Mouse (Mus musculus): ENCODE results near the gene Card14. TPM values are rescaled to one million over a fixed set of nuclear protein-coding genes. Genes with fewer than 3 reads are reported as not detected.

The Card14 gene
- polyA plus RNA-seq, 1 experiment from 2014 or later = 0.33 TPM

GRCm38 (mm10) chr11:119306762-119307657 lies 558 bp upstream of the Card14 start:
- no peaks in the 10 kb centered on the region for H3K36me3 ChIP-seq
- H3K4me1 ChIP-seq = peaks cover 14% of the 10 kb centered on the region
- H3K4me2 ChIP-seq = no peak overlapping the region
- no peak for ATAC-seq (ENCODE audit: low FRiP score)
- no peaks in the 10 kb centered on the region; the same call in 1 of the 2 replicates for H3K27me3 ChIP-seq (replicated peaks)
- 58% methylated on average over 13 of the region's 13 CpGs for WGBS
- H3K9me3 ChIP-seq (replicated peaks) = no peaks in the 10 kb centered on the region
- H3K9ac ChIP-seq (replicated peaks) = no peak overlapping the region
- H3K4me3 ChIP-seq (replicated peaks) = no peak overlapping the region
- no peak overlapping the region for H3K27ac ChIP-seq (replicated peaks)

- Histone ChIP-seq H3K36me3 (no peaks in the 10 kb centered on the region), H3K9me3 (replicated peaks) (no peaks in the 10 kb centered on the region), H3K4me2 (no peak overlapping the region), H3K4me3 (replicated peaks) (no peak overlapping the region), H3K27ac (replicated peaks) (no peak overlapping the region), H3K9ac (replicated peaks) (no peak overlapping the region), H3K27me3 (replicated peaks) (no peaks in the 10 kb centered on the region; the same call in 1 of the 2 replicates), H3K4me1 (peaks cover 14% of the 10 kb centered on the region)
- no peak for ATAC-seq (ENCODE audit: low FRiP score)
- 23% methylated on average over 11 of the region's 11 CpGs for WGBS
These were observed 348 bp downstream of the Card14 start for GRCm38 (mm10) chr11:119307916-119308315.

- H3K4me2 ChIP-seq = no peak overlapping the region
- H3K27ac ChIP-seq (replicated peaks) = no peak overlapping the region
- ATAC-seq (ENCODE audit: low FRiP score) = no peak
- no peak overlapping the region for H3K9ac ChIP-seq (replicated peaks)
- H3K4me3 ChIP-seq (replicated peaks) = no peak overlapping the region
- H3K9me3 ChIP-seq (replicated peaks) = no peaks in the 10 kb centered on the region
- H3K36me3 ChIP-seq = no peaks in the 10 kb centered on the region
- WGBS = 20% methylated on average over 10 of the region's 10 CpGs
- H3K27me3 ChIP-seq (replicated peaks) = no peaks in the 10 kb centered on the region
- H3K4me1 ChIP-seq = peaks cover 14% of the 10 kb centered on the region
These were observed 3.1 kb downstream of the Card14 start for GRCm38 (mm10) chr11:119310621-119311020.

GRCm38 (mm10) chr11:119314252-119314936 lies 6.8 kb downstream of the Card14 start:
- Histone ChIP-seq H3K4me2 (no peak overlapping the region), H3K27ac (replicated peaks) (no peak overlapping the region), H3K9ac (replicated peaks) (no peak overlapping the region), H3K36me3 (no peaks in the 10 kb centered on the region), H3K4me1 (no peaks in the 10 kb centered on the region), H3K27me3 (replicated peaks) (no peaks in the 10 kb centered on the region), H3K4me3 (replicated peaks) (no peak overlapping the region), H3K9me3 (replicated peaks) (no peaks in the 10 kb centered on the region)
- no peak for ATAC-seq (ENCODE audit: low FRiP score)
- 81% methylated on average over 17 of the region's 17 CpGs for WGBS

- Histone ChIP-seq H3K4me3 (replicated peaks) (no peak overlapping the region), H3K27me3 (replicated peaks) (no peaks in the 10 kb centered on the region), H3K9me3 (replicated peaks) (no peaks in the 10 kb centered on the region), H3K27ac (replicated peaks) (no peak overlapping the region), H3K36me3 (no peaks in the 10 kb centered on the region), H3K9ac (replicated peaks) (no peak overlapping the region), H3K4me1 (no peaks in the 10 kb centered on the region), H3K4me2 (no peak overlapping the region)
- whole genome bisulfite sequencing = 91% methylated on average over 4 of the region's 4 CpGs
- no peak for ATAC-seq (ENCODE audit: low FRiP score)
These were observed 9.2 kb downstream of the Card14 start for GRCm38 (mm10) chr11:119316720-119317119.

GRCm38 (mm10) chr11:119322521-119322920 lies 15.0 kb downstream of the Card14 start:
- H3K36me3 ChIP-seq = no peaks in the 10 kb centered on the region
- no peak overlapping the region for H3K4me2 ChIP-seq
- no peaks in the 10 kb centered on the region for H3K9me3 ChIP-seq (replicated peaks)
- no peak overlapping the region for H3K27ac ChIP-seq (replicated peaks)
- H3K27me3 ChIP-seq (replicated peaks) = no peaks in the 10 kb centered on the region; the same call in 1 of the 2 replicates
- no peak overlapping the region for H3K4me3 ChIP-seq (replicated peaks)
- H3K9ac ChIP-seq (replicated peaks) = no peak overlapping the region
- no peaks in the 10 kb centered on the region for H3K4me1 ChIP-seq
- ATAC-seq (ENCODE audit: low FRiP score) = no peak
- 81% methylated on average over 13 of the region's 13 CpGs for WGBS

GRCm38 (mm10) chr11:119325068-119325467 lies 17.5 kb downstream of the Card14 start:
- Histone ChIP-seq H3K27me3 (replicated peaks) (no peaks in the 10 kb centered on the region; the same call in 1 of the 2 replicates), H3K36me3 (no peaks in the 10 kb centered on the region), H3K9me3 (replicated peaks) (no peaks in the 10 kb centered on the region), H3K9ac (replicated peaks) (no peak overlapping the region), H3K4me2 (no peak overlapping the region), H3K4me1 (no peaks in the 10 kb centered on the region), H3K27ac (replicated peaks) (no peak overlapping the region), H3K4me3 (replicated peaks) (no peak overlapping the region)
- WGBS = 76% methylated on average over 1 of the region's 1 CpGs
- no peak for ATAC-seq (ENCODE audit: low FRiP score)

- Histone ChIP-seq H3K4me3 (replicated peaks) (no peak overlapping the region), H3K9me3 (replicated peaks) (no peaks in the 10 kb centered on the region), H3K27ac (replicated peaks) (no peak overlapping the region), H3K4me1 (no peaks in the 10 kb centered on the region), H3K36me3 (no peaks in the 10 kb centered on the region), H3K27me3 (replicated peaks) (no peaks in the 10 kb centered on the region), H3K4me2 (no peak overlapping the region), H3K9ac (replicated peaks) (no peak overlapping the region)
- 69% methylated on average over 4 of the region's 4 CpGs for WGBS
- ATAC-seq (ENCODE audit: low FRiP score) = no peak
These were observed 23.0 kb downstream of the Card14 start for GRCm38 (mm10) chr11:119330592-119330991.

GRCm38 (mm10) chr11:119331970-119332369 lies 24.4 kb downstream of the Card14 start:
- Histone ChIP-seq H3K27ac (replicated peaks) (no peak overlapping the region), H3K9ac (replicated peaks) (no peak overlapping the region), H3K9me3 (replicated peaks) (no peaks in the 10 kb centered on the region), H3K4me2 (no peak overlapping the region), H3K36me3 (no peaks in the 10 kb centered on the region), H3K4me1 (no peaks in the 10 kb centered on the region), H3K27me3 (replicated peaks) (peaks cover 4% of the 10 kb centered on the region; the same call in 1 of the 2 replicates), H3K4me3 (replicated peaks) (no peak overlapping the region)
- no peak for ATAC-seq (ENCODE audit: low FRiP score)
- WGBS = 47% methylated on average over 3 of the region's 3 CpGs

- H3K4me1 ChIP-seq = 0 out of 2 replicates have a peak, but pooled peaks cover 2% of the 10 kb centered on the region
- no peaks in the 10 kb centered on the region for H3K36me3 ChIP-seq
- no peak overlapping the region for H3K4me2 ChIP-seq
- no peak overlapping the region for H3K4me3 ChIP-seq (replicated peaks)
- H3K9me3 ChIP-seq (replicated peaks) = no peaks in the 10 kb centered on the region
- H3K27ac ChIP-seq (replicated peaks) = no peak overlapping the region
- H3K27me3 ChIP-seq (replicated peaks) = peaks cover 4% of the 10 kb centered on the region; the same call in 1 of the 2 replicates
- WGBS = 85% methylated on average over 10 of the region's 10 CpGs
- no peak for ATAC-seq (ENCODE audit: low FRiP score)
- H3K9ac ChIP-seq (replicated peaks) = no peak overlapping the region
These were observed 30.9 kb downstream of the Card14 start for GRCm38 (mm10) chr11:119338271-119339059.

- no peaks in the 10 kb centered on the region for H3K36me3 ChIP-seq
These were observed 31.6 kb downstream of the Card14 start for GRCm38 (mm10) chr11:119339179-119339578.

More at GRCm38 (mm10) chr11:119339179-119339578, 31.6 kb downstream of the Card14 start:
- no peak for ATAC-seq (ENCODE audit: low FRiP score)
- H3K4me2 ChIP-seq = no peak overlapping the region
- WGBS = 46% methylated on average over 5 of the region's 5 CpGs
- H3K9ac ChIP-seq (replicated peaks) = no peak overlapping the region
- no peak overlapping the region for H3K4me3 ChIP-seq (replicated peaks)
- peaks cover 4% of the 10 kb centered on the region; the same call in 1 of the 2 replicates for H3K27me3 ChIP-seq (replicated peaks)
- H3K9me3 ChIP-seq (replicated peaks) = no peaks in the 10 kb centered on the region
- 0 out of 2 replicates have a peak, but pooled peaks cover 2% of the 10 kb centered on the region for H3K4me1 ChIP-seq
- no peak overlapping the region for H3K27ac ChIP-seq (replicated peaks)
